Mouse (Mus musculus) retina, postnatal 7 days (tissue): ENCODE data around the gene Ndufaf8.

ENCODE experiments used
- DNase-seq: peaks from one replicate; pipeline ENCODE4 v3.0.0-alpha.2; 2012; ENCODE audit warnings: low read depth, low spot score

Ndufaf8 gene

DNA sequence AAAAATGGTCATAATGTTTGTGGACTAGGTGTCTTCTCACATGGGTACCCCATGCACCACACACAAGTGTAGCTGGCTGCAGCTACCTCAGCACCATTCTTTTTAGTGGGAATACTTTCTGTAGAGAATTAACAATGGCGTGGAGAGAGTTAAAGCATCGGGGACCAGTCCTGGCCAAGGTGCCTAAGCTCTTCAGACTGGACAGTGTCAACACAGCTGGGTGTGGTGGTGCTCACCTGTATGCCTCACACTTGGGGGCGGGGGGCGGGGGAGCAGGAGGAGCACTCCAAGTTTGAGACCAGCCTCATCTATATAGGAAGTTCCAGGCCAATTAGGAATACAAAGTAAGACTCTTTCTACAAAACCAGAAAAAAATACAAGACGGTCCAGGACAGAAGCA, 35.4 kb downstream of the Ndufaf8 start:
- no peak for DNase-seq

DNA sequence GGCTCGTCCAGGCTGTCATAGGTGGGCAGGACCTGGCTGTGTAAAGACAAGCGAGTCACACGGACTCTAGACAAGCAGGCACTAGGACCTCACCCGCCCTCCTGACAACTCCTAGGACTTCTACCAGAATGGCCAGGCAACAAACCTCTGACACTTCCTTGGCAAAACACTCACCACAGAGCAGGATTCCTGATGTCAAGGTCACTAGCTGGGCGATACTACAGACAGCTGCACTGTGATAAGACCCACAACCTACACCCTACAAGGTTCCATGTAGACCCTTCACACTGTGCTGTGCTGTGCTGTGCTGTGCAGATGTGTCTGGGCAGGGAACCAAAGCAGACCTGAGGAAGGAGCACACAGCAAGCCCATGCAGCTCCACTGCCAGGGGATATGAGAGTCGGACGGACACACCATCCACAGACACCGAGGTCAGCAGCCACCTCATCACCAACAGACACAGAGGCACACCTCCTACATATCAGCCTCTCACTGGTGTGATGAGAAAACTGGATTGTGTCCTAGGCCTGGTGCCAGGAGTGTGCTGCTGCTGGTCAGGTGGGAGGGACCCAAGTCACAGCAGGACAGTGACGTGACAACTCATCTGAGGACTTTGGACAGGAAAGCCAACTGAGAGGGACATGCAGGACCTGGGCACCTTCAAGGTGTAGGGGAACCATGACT, 36.3 kb downstream of the Ndufaf8 start:
- no peak for DNase-seq

DNA sequence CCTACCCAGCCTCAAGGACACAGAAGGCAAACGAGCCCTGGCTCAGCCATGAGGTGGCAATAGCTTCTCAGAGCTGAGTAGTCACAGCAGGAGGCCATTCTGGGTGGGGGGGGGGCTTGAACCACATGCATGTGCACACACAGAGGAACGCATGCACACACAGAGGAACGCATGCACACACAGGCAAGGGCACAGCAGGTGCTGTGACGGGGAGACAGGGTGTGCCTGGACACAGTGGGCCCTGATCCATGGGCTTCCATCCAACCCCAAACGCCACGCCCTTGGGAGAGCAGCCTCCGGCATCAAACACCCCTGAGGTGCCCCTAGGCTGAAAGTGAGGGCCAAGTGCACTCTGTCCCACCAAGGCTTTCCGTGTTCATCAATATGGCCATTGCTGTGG, 37.5 kb downstream of the Ndufaf8 start:
- DNase-seq: no peak

DNA sequence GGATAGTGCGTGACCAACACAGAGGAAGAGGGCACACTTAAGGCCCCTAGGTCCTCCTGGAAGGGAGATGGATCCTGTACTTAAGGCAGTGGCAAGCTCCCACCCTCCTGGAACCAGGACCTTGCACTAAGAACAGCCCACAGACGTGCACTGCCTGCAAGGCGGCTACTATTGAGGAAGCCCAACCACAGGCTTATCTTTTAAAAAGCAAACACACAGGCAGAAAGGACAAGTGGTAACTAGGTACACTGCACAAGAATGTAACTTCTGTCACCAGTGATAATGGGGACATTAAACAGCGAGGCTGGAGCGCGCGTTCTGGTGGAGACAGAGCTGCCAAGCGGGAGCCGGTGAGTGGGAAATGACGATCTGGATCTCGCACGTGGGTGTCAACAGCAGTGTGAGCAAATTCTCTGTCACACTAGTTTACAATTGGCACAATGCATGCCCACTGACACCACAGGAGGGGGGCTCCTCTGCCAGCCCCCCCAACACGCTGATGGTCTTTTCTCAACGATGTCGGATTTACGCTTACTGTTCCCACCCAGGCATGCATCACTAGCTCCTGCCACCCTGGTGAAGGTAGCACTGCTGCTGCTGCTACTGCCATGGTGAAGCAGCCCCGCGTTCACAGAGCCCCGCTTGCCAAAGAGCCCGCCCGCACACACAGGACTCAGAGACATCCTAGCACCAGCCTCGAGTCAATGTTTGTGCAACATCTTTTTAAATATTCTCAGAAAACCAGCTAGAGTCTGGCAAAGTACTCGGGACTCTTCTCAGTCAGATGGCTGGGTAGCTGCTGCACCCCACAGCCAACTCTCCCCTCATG, 38.3 kb downstream of the Ndufaf8 start:
- DNase-seq: no peak

DNA sequence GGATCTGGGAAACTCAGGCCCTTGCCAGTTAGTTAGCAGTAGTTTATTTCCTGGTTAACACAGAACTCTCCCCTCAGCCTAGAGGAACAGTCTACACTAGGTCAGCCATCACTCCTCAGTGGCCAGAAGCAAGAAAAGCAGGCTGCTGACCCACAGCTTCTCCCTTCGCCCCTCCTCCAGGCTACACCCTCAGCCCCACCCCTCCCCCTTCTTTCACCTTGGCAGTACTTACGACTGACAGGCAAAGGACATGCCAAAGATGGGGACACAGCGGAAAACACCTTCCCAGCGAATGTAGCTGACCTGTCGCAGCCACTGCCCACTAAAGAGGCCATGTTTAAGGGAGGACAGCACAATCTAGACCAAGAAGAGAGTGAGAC, 38.9 kb downstream of the Ndufaf8 start:
- DNase-seq: no peak

DNA sequence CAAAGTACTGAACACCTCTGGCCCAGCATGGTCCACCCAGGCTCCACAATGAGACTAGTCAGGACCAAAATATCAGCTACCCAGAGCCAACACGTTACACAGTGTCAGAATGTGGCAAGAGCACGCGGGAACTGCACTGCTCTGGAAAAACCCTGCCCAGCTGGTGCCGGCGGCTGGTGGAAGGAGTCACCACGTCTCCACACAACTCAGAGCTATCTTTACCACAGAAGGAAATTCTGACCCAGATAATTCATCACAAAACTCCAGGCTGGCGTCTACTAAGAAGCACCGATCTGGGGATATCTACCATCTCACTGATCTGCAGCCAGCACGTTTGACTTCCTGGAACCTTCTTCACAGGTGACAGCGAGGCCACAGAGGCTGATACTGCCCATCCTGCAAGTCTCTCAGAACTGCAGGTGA, 40.6 kb downstream of the Ndufaf8 start:
- DNase-seq: no peak

DNA sequence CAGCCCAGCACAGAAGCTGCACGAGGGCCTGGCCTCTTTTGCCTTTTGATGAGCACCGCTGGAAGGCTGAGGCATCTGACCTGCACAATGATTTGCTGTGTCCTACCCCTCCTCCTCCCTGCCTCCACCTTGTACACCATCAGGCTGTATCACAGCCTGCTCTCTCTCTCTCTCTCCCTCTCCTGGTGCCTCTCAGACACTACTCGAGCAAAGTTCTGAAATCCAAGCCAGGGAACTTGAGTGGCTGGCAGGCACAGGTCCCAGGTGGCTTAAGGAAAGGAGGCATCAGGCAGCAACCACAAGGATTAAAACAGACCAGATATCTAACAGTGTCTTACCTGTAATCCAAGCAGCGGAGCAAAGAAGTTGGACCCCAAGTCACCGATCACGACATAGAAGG, 41.5 kb downstream of the Ndufaf8 start:
- DNase-seq: no peak

DNA sequence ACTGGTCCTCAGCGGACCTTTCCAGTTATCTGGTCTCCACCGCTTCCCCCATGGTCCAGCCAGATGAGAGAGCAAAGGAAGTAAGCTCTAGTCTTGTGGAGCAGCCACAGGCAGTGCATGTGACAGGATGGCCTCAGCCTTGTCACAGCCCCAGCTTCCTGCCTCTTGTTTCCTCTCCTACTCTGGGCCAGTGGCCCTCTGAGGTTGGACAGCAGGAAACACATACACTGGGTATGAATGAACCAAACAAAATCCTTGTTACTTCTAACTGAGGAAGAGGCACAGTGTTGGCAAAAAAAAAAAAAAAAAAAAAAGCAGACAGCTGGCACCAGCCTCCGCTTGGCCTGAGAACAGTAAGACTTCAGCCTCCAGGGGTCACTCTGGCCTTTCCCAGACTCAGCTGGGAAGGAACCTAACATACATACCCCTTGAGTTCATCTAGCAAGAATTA, 43.9 kb downstream of the Ndufaf8 start:
- DNase-seq: no peak

DNA sequence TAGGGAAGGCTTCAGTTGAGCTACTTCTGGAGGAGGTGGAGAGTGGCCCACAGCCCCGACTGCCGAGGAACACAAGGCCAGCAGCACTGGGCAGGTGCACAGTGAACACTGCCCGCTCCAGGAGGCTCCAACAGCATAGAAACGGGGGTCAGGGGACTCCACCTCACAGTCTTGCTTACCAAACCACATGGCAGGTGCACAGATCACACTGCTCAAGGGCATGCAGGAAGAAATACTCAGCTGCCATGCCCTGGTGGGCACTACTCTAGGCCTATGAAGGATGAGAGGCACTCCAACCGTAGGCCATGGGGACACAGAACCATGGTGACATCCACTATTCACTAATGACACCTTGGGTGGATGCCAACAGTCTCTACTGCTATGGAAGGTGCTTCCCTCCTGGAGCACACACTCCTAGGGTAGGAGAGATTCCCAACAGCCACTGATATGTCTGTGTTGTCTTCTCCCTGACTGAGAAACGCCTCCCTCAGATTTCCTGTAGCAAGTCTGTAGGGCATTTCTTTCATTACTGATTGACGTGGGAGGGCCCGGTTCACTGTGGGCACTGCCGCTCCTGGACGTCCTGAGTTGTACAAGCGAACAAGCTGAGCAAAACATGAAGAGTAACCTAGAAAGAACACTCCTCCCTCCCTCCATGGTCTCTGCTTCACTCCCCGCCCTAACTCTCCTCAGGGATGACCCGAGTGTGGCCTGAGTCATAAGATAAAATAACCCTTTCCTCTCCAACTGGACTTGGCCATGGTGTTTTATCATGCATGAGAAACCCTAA, 45.2 kb downstream of the Ndufaf8 start:
- no peak for DNase-seq

DNA sequence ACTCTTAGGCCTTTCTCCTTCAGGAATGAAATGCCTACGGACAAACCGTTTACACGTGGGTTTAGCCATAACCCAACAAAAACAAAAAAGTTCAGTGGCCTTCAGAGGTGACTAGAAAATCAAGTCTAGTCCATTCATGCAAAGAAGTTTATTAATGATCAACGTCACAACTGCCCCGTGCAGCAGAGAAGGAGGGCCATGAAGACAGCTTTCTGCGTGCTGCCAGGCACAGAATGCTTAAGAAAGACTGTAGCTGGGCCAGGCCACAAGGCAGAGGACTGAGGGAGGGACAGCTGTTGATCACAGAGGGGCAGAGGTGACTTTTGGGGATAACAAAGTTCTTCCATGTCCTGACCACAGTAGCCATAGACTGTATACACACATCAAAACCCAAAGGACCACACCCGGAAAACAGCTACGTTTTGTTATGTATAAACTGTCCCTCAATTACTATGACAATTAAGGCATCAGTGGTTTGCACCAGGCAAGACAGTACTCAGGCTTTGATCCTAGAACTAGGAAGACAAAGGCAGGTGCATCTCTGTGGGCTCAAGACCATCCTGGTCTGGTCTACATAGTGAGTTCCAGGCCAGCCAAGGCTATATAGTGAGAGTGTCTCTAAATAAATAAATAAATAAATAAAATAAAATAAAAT, 49.6 kb downstream of the Ndufaf8 start:
- DNase-seq: no peak

DNA sequence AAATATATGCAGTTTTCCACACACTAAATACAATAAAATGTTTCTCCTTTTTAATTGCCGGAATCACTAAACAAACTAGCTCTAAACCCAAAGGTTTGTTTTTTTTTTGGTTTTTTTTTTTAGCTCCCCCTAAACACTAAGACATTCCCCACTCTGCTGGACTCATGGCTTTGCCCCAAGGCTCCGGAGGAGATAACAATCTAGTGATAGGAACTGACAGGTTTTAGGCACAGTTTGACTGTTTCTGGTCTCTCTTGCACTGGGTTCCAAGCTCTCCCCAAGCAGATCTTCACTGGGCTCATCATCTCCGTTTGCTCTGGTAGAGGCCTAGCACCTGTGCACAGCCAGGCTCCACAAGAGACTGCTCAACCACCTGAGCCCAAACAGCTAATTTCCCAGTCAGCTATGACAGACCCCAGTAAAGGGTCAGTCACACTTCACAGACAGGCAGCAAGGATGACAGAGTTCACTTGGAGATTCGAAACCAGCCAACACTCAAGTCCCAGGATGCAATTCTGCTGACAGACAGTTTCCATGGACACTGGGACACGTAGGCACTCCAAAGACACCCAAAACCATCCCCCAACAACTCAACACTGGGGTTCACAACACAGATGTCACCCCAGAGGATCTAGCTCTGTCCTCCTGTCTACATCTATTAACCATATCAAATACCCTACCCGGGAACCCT, 50.9 kb downstream of the Ndufaf8 start:
- DNase-seq: no peak
